In the genomic region with DNA sequence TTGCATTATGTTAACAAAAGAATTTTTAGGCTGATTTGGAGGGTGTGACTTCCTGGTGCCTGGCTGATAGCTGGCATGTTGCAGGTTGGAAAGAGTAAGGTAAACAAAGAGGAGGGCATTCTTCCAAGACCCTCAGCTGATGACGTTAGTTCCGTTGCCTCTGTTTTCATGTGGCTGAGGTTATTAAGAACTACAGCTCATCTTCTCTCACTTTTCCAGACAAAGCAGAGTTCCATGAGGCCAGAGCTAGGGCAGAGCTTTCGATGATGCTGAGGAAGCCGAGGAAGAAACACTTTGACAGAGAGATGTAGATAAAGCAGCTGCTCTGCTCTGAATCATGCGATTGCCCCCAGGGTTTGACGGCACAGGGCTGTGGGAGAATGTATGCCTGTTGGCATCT, we compare ENCODE assay signal across 14 mouse cellular contexts.
A peak's percentile ranks its signal among the peaks of the same experiment; 100 is the strongest.
DNase-seq lines count a peak whose midpoint lies in the region; ATAC-seq and TF ChIP-seq lines count a peak whose summit lies in the region.
"Had no signal": no experiment of that assay in that cellular context is flagged by ENCODE, and none has a peak within 500 bp of the region (broad histone marks: within the 10 kb centered on the region; RNA-seq: fewer than 3 reads in every experiment).

No protein-coding gene starts in this region.

- DNase-seq in kidney, adult 2 months = peak; percentile 40
- no peak for DNase-seq in kidney, adult 18-20 months
- DNase-seq in lung, postnatal 14 days = peak; percentile 57
- no peak for DNase-seq in embryo, embryonic 11 days
- DNase-seq in left cerebral cortex, adult 8-10 months (ENCODE audit: low spot score in 2 of 2) = no peak
- DNase-seq: adrenal gland, adult 8-10 months; cerebellum, adult 18-20 months; thymus, postnatal 25 days had no signal

- H3K36me3 ChIP-seq in kidney, adult 2 months (ENCODE audit: control insufficient read depth, insufficient read depth, low read length) = no peaks in the 10 kb centered on the region
- H3K36me3 ChIP-seq in embryonic facial prominence, embryonic 15.5 days = no peaks in the 10 kb centered on the region
- H3K36me3 ChIP-seq in heart, embryonic 13.5 days = no peaks in the 10 kb centered on the region
- H3K36me3 ChIP-seq: forebrain, embryonic 12.5 days; neural tube, embryonic 15.5 days had no signal

- H3K4me1 ChIP-seq in kidney, adult 2 months (ENCODE audit: control insufficient read depth, insufficient read depth, low read length) = peaks cover 15% of the 10 kb centered on the region; the same call in 1 of the 2 replicates
- H3K4me1 ChIP-seq in embryonic facial prominence, embryonic 15.5 days = peaks cover 14% of the 10 kb centered on the region; the same call in 1 of the 2 replicates
- peaks cover 26% of the 10 kb centered on the region for H3K4me1 ChIP-seq in heart, embryonic 13.5 days
- H3K4me1 ChIP-seq: neural tube, embryonic 15.5 days had no signal

- ATAC-seq in embryonic facial prominence, embryonic 15.5 days (ENCODE audit: insufficient number of reproducible peaks, low FRiP score, low TSS enrichment, low read depth) = no peak
- ATAC-seq in heart, embryonic 13.5 days (ENCODE audit: extremely low read depth, insufficient number of reproducible peaks, low FRiP score, low TSS enrichment) = no peak
- ATAC-seq: CD4-positive, CD25-positive, alpha-beta regulatory T cell, adult 4 months had no signal

- no peak overlapping the region for H3K27ac ChIP-seq in kidney, adult 2 months (ENCODE audit: insufficient read depth, low read depth, low read length)
- H3K27ac ChIP-seq in embryonic facial prominence, embryonic 15.5 days (replicated peaks) = peak overlapping the region; percentile 44; the same call in 1 of the 2 replicates
- H3K27ac ChIP-seq in heart, embryonic 13.5 days (replicated peaks) = peak overlapping the region; percentile 38; the same call in 1 of the 2 replicates
- H3K27ac ChIP-seq: forebrain, embryonic 12.5 days; liver, embryonic 14.5 days; neural tube, embryonic 15.5 days had no signal

- no peak for TF ChIP-seq POLR2A in kidney, adult 2 months (IDR thresholded peaks at IDR 0.05; ENCODE audit: low read depth, low read length)

- WGBS in kidney, adult 2 months = 59% methylated on average over 6 of the region's 6 CpGs
- 40% methylated on average over 6 of the region's 6 CpGs for WGBS in embryonic facial prominence, embryonic 15.5 days
- 28% methylated on average over 6 of the region's 6 CpGs for WGBS in heart, embryonic 13.5 days

- H3K4me2 ChIP-seq in embryonic facial prominence, embryonic 15.5 days (replicated peaks) = no peak overlapping the region
- H3K4me2 ChIP-seq in heart, embryonic 13.5 days = no peak overlapping the region
- H3K4me2 ChIP-seq: forebrain, embryonic 12.5 days; neural tube, embryonic 15.5 days had no signal

- no peak for TF ChIP-seq CTCF in kidney, adult 2 months (conservative IDR thresholded peaks at IDR 0.05; ENCODE audit: insufficient read depth, insufficient read length, low read depth, low read length)

- H3K27me3 ChIP-seq in kidney, adult 2 months (replicated peaks; ENCODE audit: control insufficient read depth, insufficient read depth, low read length) = no peaks in the 10 kb centered on the region
- H3K27me3 ChIP-seq in embryonic facial prominence, embryonic 15.5 days = no peaks in the 10 kb centered on the region
- no peaks in the 10 kb centered on the region for H3K27me3 ChIP-seq in heart, embryonic 13.5 days (replicated peaks)
- H3K27me3 ChIP-seq: forebrain, embryonic 12.5 days; neural tube, embryonic 15.5 days had no signal

- no peak overlapping the region for H3K9ac ChIP-seq in embryonic facial prominence, embryonic 15.5 days
- H3K9ac ChIP-seq in heart, embryonic 13.5 days = no peak overlapping the region
- H3K9ac ChIP-seq: forebrain, embryonic 12.5 days; liver, embryonic 14.5 days; neural tube, embryonic 15.5 days had no signal

- no peaks in the 10 kb centered on the region for H3K9me3 ChIP-seq in embryonic facial prominence, embryonic 15.5 days (replicated peaks)
- H3K9me3 ChIP-seq in heart, embryonic 13.5 days = no peaks in the 10 kb centered on the region
- H3K9me3 ChIP-seq: forebrain, embryonic 12.5 days; neural tube, embryonic 15.5 days had no signal

- H3K4me3 ChIP-seq in kidney, adult 2 months (ENCODE audit: insufficient read depth, low read depth, low read length) = no peak overlapping the region
- no peak overlapping the region for H3K4me3 ChIP-seq in embryonic facial prominence, embryonic 15.5 days (replicated peaks)
- H3K4me3 ChIP-seq in heart, embryonic 13.5 days = no peak overlapping the region
- H3K4me3 ChIP-seq: forebrain, embryonic 12.5 days; neural tube, embryonic 15.5 days had no signal

Comparison
In these comparisons a context has a peak if more than half of its experiments do, and no peak if none do; other contexts are left out.
1. DNase-seq: peak in kidney, adult 2 months (single experiment) and lung, postnatal 14 days (single experiment); none in kidney, adult 18-20 months (single experiment), embryo, embryonic 11 days (single experiment) and left cerebral cortex, adult 8-10 months (0 of 2).